In the genomic region with DNA sequence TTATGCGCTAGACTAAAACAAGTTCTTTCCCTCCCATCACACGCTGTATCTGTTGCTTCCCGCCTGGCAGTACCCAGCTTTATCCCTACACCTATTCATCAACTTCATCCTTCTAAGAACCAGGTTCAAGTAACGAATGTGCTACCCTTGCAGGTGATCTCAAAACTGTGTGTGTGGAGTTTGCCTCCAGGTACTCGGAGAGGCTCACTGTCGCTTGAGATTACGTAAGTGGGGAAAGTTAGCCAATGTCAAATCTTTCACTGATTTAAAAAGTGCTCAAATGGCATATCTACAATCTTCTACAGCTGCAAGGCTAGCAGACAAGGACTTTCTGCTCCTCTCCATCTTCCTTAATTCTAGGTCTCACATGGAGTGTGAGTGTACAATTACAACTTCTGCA, we compare ENCODE assay signal across 9 mouse cellular contexts. TPM values are rescaled to one million over a fixed set of nuclear protein-coding genes. Genes with fewer than 3 reads are reported as not detected.
A peak's percentile ranks its signal among the peaks of the same experiment; 100 is the strongest.
DNase-seq lines count a peak whose midpoint lies in the region; ATAC-seq and TF ChIP-seq lines count a peak whose summit lies in the region.
"Had no signal": no experiment of that assay in that cellular context is flagged by ENCODE, and none has a peak within 500 bp of the region (broad histone marks: within the 10 kb centered on the region; RNA-seq: fewer than 3 reads in every experiment).

No protein-coding gene starts in this region.

- H3K27me3 ChIP-seq in cerebellum, adult 2 months (ENCODE audit: control insufficient read depth, insufficient read depth, low read length): no peaks in the 10 kb centered on the region
- no peaks in the 10 kb centered on the region for H3K27me3 ChIP-seq in hindbrain, postnatal 0 days (ENCODE audit: insufficient read depth, low read length)
- no peaks in the 10 kb centered on the region for H3K27me3 ChIP-seq in liver, embryonic 16.5 days (ENCODE audit: control insufficient read depth, insufficient read depth, low read depth, low read length)

- no peak for DNase-seq in cerebellum, adult 2 months
- DNase-seq in cerebellum, adult 18-20 months: no peak
- no peak for DNase-seq in layer of hippocampus, adult 2 months (ENCODE audit: low spot score in 2 of 2)
- DNase-seq in layer of hippocampus, postnatal 14 days (ENCODE audit: low spot score in 2 of 2): no peak
- DNase-seq in hindbrain, postnatal 0 days (ENCODE audit: low spot score): no peak
- no peak for DNase-seq in MN1 (ENCODE audit: low spot score)
- DNase-seq in thymus, postnatal 14 days: no peak

- no peaks in the 10 kb centered on the region for H3K9me3 ChIP-seq in hindbrain, postnatal 0 days (ENCODE audit: low read length)
- H3K9me3 ChIP-seq in liver, embryonic 16.5 days (replicated peaks; ENCODE audit: control insufficient read depth, low read length): no peaks in the 10 kb centered on the region

- peak overlapping the region; percentile 79 for H3K4me2 ChIP-seq in hindbrain, postnatal 0 days (ENCODE audit: low read depth, low read length)
- peak overlapping the region; percentile 42 for H3K4me2 ChIP-seq in liver, embryonic 16.5 days (ENCODE audit: low read depth, low read length)

- no peak for TF ChIP-seq CTCF in cerebellum, adult 2 months (IDR thresholded peaks at IDR 0.05; ENCODE audit: borderline replicate concordance, insufficient read depth, low read depth, low read length)
- no peak for TF ChIP-seq CTCF in layer of hippocampus, adult 2 months (conservative IDR thresholded peaks at IDR 0.05)
- no peak for TF ChIP-seq CTCF in hindbrain, postnatal 0 days (IDR thresholded peaks at IDR 0.05; ENCODE audit: low read depth)

- no peak overlapping the region for H3K9ac ChIP-seq in hindbrain, postnatal 0 days (replicated peaks; ENCODE audit: low read length)
- H3K9ac ChIP-seq in liver, embryonic 16.5 days (ENCODE audit: low read depth, low read length): no peak overlapping the region

- 68% methylated on average over 7 of the region's 7 CpGs for WGBS in cerebellum, adult 2 months
- whole genome bisulfite sequencing in hindbrain, postnatal 0 days: 86% methylated on average over 7 of the region's 7 CpGs
- WGBS in liver, embryonic 16.5 days (ENCODE audit: insufficient replicate concordance): 76% methylated on average over 7 of the region's 7 CpGs

- H3K4me3 ChIP-seq in cerebellum, adult 2 months (replicated peaks; ENCODE audit: insufficient read depth, low read depth, low read length): peak overlapping the region; percentile 2
- H3K4me3 ChIP-seq in layer of hippocampus, adult 2 months: peak overlapping the region; percentile 99; the same call in 1 of the 2 replicates
- H3K4me3 ChIP-seq in hindbrain, postnatal 0 days (ENCODE audit: low read length): no peak overlapping the region
- H3K4me3 ChIP-seq in liver, embryonic 16.5 days (ENCODE audit: low read depth, low read length): peak overlapping the region; percentile 16; the same call in 1 of the 2 replicates

- no peak for TF ChIP-seq POLR2A in cerebellum, adult 2 months (IDR thresholded peaks at IDR 0.05; ENCODE audit: borderline replicate concordance, insufficient read depth, low read length)

- H3K36me3 ChIP-seq in hindbrain, postnatal 0 days (ENCODE audit: insufficient read depth, low read length): no peaks in the 10 kb centered on the region
- H3K36me3 ChIP-seq in liver, embryonic 16.5 days (ENCODE audit: control insufficient read depth, insufficient read depth): no peaks in the 10 kb centered on the region

- H3K4me1 ChIP-seq in cerebellum, adult 2 months (ENCODE audit: control insufficient read depth, insufficient read depth, low read length): peaks cover 8% of the 10 kb centered on the region; the same call in 1 of the 2 replicates
- H3K4me1 ChIP-seq in hindbrain, postnatal 0 days (ENCODE audit: insufficient read depth, low read length): peaks cover 12% of the 10 kb centered on the region
- peaks cover 35% of the 10 kb centered on the region for H3K4me1 ChIP-seq in liver, embryonic 16.5 days (ENCODE audit: control insufficient read depth, low read depth, low read length)

- H3K27ac ChIP-seq in cerebellum, adult 2 months (ENCODE audit: insufficient read depth, low read length): no peak overlapping the region
- no peak overlapping the region for H3K27ac ChIP-seq in layer of hippocampus, adult 2 months
- H3K27ac ChIP-seq in hindbrain, postnatal 0 days: no peak overlapping the region
- H3K27ac ChIP-seq in liver, embryonic 16.5 days (ENCODE audit: low read length): no peak overlapping the region

- no peak for ATAC-seq in hindbrain, postnatal 0 days
- no peak for ATAC-seq in liver, embryonic 16.5 days (ENCODE audit: low read depth)

RNA-seq across cellular contexts. Expression of gene Ndel1, which starts 20.8 kb away (rescaled TPM):
- polyA plus RNA-seq in cerebellum, adult 2 months (2012; rRNA removed): 91.1 and 103 TPM in 2 replicates
- 10 to 100 TPM; 81.1 to 96.3 TPM for total RNA-seq in layer of hippocampus, adult 2 months (2021)
- 10 to 100 TPM; 85.1 to 93.1 TPM for total RNA-seq in layer of hippocampus, postnatal 14 days (2021)
- 90.6 and 96.2 TPM in 2 replicates for total RNA-seq in hindbrain, postnatal 0 days (2014; rRNA removed)
- polyA plus RNA-seq in hindbrain, postnatal 0 days (2015; fragmentation: Nextera tagmentation; extraction: Ambion mirVana): 101 and 105 TPM in 2 replicates
- 36.9 and 38.6 TPM in 2 replicates for polyA plus RNA-seq in liver, embryonic 16.5 days (2015; fragmentation: Nextera tagmentation; extraction: Ambion mirVana)

RNA-seq across cellular contexts. Expression of gene Rnf222, which starts 37.5 kb away (rescaled TPM):
- polyA plus RNA-seq in cerebellum, adult 2 months (2012; rRNA removed): 0.05 TPM in 1 of 2 replicates, not detected in the other
- not detected for total RNA-seq in layer of hippocampus, adult 2 months (2021)
- total RNA-seq in layer of hippocampus, postnatal 14 days (2021): not detected
- 0.16 TPM in 1 of 2 replicates, not detected in the other for total RNA-seq in hindbrain, postnatal 0 days (2014; rRNA removed)
- not detected in 2 replicates for polyA plus RNA-seq in hindbrain, postnatal 0 days (2015; fragmentation: Nextera tagmentation; extraction: Ambion mirVana)
- 0.04 and 0.14 TPM in 2 replicates for polyA plus RNA-seq in liver, embryonic 16.5 days (2015; fragmentation: Nextera tagmentation; extraction: Ambion mirVana)
- total RNA-seq: left cerebral cortex, postnatal 36 days had no signal

RNA-seq across cellular contexts. Expression of gene Rpl26, which starts 50.5 kb away (rescaled TPM):
- polyA plus RNA-seq in cerebellum, adult 2 months (2012; rRNA removed): 1,554 and 1,707 TPM in 2 replicates
- 100 to 1,000 TPM; 766 to 781 TPM for total RNA-seq in layer of hippocampus, adult 2 months (2021)
- total RNA-seq in layer of hippocampus, postnatal 14 days (2021): 100 to 1,000 TPM; 611 to 652 TPM
- total RNA-seq in hindbrain, postnatal 0 days (2014; rRNA removed): 1,103 and 1,196 TPM in 2 replicates
- 608 and 621 TPM in 2 replicates for polyA plus RNA-seq in hindbrain, postnatal 0 days (2015; fragmentation: Nextera tagmentation; extraction: Ambion mirVana)
- polyA plus RNA-seq in liver, embryonic 16.5 days (2015; fragmentation: Nextera tagmentation; extraction: Ambion mirVana): 457 and 528 TPM in 2 replicates
